Mouse (Mus musculus): ENCODE measurements around the gene Tbx15. TPM values are rescaled to one million over a fixed set of nuclear protein-coding genes. Genes with fewer than 3 reads are reported as not detected.
"Not testable (repeated sequence)": the region's sequence is repeated elsewhere in the genome, so short reads cannot be mapped to it uniquely, and the experiment has no call there.

Gene Tbx15
- polyA plus RNA-seq, 1 experiment, result 2.7 TPM

DNA sequence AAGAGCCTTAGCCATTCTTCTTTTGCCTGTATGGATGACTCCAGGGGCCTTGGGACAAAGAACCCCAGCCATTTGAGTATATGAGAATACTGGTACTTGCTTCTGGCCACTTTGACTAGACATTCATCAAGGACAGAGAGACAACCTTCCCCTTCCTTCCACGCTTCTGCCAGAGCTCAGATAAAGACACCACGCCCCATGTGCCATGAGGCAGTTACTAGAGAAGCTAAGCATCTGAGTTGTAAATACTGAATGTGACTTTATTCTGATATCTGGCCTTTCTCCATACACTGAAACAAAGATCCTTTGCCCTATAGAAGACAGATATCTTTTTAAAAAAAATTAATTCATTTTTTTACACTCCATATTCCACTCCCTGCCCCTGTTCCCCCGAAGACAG lies 39.5 kb downstream of the Tbx15 start:
- Histone ChIP-seq H3K4me1 (ENCODE audit: control insufficient read depth, insufficient read depth, low read length) (no peaks in the 10 kb centered on the region), H3K4me3 (replicated peaks; ENCODE audit: control insufficient read depth, low read depth, low read length) (no peak overlapping the region), H3K27ac (ENCODE audit: control insufficient read depth, insufficient read depth, low read depth, low read length, poor library complexity) (no peak overlapping the region)
- no peak for TF ChIP-seq POLR2A (IDR thresholded peaks at IDR 0.05; ENCODE audit: borderline replicate concordance, control insufficient read depth, low read depth, low read length)
- no peak for TF ChIP-seq CTCF (IDR thresholded peaks at IDR 0.05; ENCODE audit: control insufficient read depth, insufficient read depth, low read length)
- WGBS, result 67% methylated on average over 3 of the region's 3 CpGs

DNA sequence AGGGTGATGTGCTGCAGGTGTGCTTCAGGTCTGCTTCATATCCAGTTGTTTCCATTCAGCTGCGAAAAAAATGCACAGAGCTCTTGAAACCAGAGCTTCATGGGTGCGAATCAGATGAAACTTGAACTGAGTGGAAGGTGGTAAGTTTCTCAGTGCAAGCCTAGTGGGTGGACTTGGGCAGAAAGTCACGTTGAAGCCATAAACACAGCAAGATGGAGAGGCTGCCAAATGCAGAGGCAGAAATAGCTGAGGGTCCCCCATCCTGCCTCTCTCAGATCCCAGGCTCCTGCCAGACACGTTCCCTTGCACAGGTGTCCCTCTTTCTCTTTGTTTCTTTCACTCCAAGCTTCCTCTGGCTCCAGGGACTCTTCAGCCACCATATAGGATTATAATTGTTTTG lies 41.3 kb downstream of the Tbx15 start:
- Histone ChIP-seq H3K27ac (ENCODE audit: control insufficient read depth, insufficient read depth, low read depth, low read length, poor library complexity) (no peak overlapping the region), H3K4me1 (ENCODE audit: control insufficient read depth, insufficient read depth, low read length) (no peaks in the 10 kb centered on the region), H3K4me3 (replicated peaks; ENCODE audit: control insufficient read depth, low read depth, low read length) (no peak overlapping the region)
- WGBS, result 57% methylated on average over 4 of the region's 4 CpGs
- no peak for TF ChIP-seq CTCF (IDR thresholded peaks at IDR 0.05; ENCODE audit: control insufficient read depth, insufficient read depth, low read length)
- TF ChIP-seq POLR2A (IDR thresholded peaks at IDR 0.05; ENCODE audit: borderline replicate concordance, control insufficient read depth, low read depth, low read length), result no peak

DNA sequence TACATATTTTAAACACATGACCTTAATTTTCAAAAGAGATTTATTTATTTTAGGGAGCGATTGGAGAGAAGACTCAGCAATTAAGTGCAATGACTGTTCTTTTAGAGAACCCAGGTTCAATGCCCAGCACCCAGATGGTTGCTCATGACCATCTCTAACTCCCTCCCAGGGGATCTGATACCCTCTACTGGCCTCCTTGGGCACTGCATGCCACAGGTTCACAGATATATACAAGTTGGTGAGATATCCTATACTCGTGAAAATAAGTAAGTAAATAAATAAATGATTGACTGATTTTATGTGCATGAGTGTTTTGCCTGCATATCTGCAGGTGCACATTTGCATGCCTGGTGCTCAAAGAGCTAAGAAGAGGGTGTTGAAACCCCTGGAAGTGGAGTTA lies 48.1 kb downstream of the Tbx15 start:
- Histone ChIP-seq H3K27ac (ENCODE audit: control insufficient read depth, insufficient read depth, low read depth, low read length, poor library complexity) (no peak overlapping the region), H3K4me3 (replicated peaks; ENCODE audit: control insufficient read depth, low read depth, low read length) (no peak overlapping the region), H3K4me1 (ENCODE audit: control insufficient read depth, insufficient read depth, low read length) (no peaks in the 10 kb centered on the region)
- 38% methylated on average over 2 of the region's 2 CpGs for WGBS
- TF ChIP-seq POLR2A (IDR thresholded peaks at IDR 0.05; ENCODE audit: borderline replicate concordance, control insufficient read depth, low read depth, low read length), result no peak
- TF ChIP-seq CTCF (IDR thresholded peaks at IDR 0.05; ENCODE audit: control insufficient read depth, insufficient read depth, low read length), result no peak

DNA sequence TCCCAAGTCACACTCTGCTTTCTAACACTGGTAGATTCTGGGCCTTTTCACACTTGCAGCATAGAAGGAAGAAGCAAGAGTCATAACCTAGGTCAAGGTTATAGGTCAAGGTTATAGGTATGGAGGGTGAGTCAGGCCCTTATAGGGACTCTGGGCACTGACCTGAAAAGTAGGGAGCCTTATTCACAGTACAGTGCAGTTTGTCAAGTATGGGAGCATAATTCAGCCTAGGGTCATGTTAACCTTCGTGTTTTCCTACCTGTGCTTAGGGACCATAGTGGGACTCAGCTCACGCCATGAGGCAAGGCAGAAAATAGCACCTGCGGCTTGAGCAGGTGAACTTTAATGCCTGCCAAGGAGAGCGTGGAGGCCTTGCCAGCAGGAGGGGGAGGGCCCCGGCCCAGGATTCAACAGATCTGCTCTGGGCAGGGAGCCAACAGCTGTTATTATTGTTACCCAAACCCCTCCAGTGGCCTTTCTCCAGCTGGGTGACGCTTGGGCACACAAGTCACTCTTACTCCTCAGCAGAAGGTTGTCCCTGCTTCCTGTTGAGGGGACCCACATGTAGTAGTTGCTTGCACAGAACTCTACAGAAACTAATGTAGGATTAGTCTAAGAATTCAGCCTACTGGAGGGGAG lies 50.0 kb downstream of the Tbx15 start:
- 39% methylated on average over 6 of the region's 6 CpGs for WGBS
- TF ChIP-seq POLR2A (IDR thresholded peaks at IDR 0.05; ENCODE audit: borderline replicate concordance, control insufficient read depth, low read depth, low read length) (no peak), CTCF (IDR thresholded peaks at IDR 0.05; ENCODE audit: control insufficient read depth, insufficient read depth, low read length) (no peak)

DNA sequence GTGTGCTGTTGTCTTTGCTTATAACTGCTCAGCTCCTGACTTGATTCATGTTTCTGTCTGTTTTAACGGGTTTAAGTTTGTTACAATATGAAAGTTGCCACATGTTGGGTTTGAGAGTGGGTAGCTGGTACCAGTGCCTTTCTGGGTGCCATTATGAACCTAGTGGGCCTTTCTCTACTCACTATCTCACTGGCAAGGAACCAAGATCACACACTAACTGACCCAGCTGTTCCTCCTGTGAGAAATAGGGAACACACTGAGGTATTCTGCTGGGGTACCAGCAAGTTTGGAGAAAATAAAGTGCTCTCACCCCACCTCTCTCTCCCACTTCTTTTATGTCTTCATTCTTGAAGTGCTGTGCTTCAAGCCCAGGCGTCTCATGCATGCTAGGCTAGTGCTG lies 50.7 kb downstream of the Tbx15 start:
- TF ChIP-seq CTCF (IDR thresholded peaks at IDR 0.05; ENCODE audit: control insufficient read depth, insufficient read depth, low read length) (no peak), POLR2A (IDR thresholded peaks at IDR 0.05; ENCODE audit: borderline replicate concordance, control insufficient read depth, low read depth, low read length) (no peak)
- WGBS, result 60% methylated on average over 2 of the region's 2 CpGs
- H3K4me1 ChIP-seq (ENCODE audit: control insufficient read depth, insufficient read depth, low read length), result no peaks in the 10 kb centered on the region
- no peak overlapping the region for H3K4me3 ChIP-seq (replicated peaks; ENCODE audit: control insufficient read depth, low read depth, low read length)
- H3K27ac ChIP-seq (ENCODE audit: control insufficient read depth, insufficient read depth, low read depth, low read length, poor library complexity), result no peak overlapping the region

More for the DNA sequence above, 50.0 kb downstream of the Tbx15 start:
- H3K4me3 ChIP-seq (replicated peaks; ENCODE audit: control insufficient read depth, low read depth, low read length), result no peak overlapping the region
- H3K27ac ChIP-seq (ENCODE audit: control insufficient read depth, insufficient read depth, low read depth, low read length, poor library complexity), result no peak overlapping the region
- no peaks in the 10 kb centered on the region for H3K4me1 ChIP-seq (ENCODE audit: control insufficient read depth, insufficient read depth, low read length)

DNA sequence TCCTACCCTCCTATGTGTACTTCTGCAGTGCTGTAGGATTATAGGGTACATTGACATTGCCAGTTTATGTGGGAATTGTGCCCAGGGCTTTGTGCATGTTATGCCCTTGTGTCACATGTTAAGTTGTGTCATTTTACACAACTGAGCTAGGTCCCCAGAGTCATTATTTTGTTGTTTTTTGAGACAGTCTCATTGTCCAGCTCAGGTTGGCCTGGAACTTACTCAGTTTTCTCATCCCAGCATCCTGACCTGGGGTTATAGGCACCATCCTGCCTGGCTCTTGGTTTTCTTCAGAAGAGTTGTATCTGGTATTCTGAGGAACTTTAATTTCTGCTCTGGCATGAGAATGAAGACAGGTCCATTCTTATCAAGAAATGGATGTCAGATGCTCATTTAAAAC lies 51.2 kb downstream of the Tbx15 start:
- Histone ChIP-seq H3K4me1 (ENCODE audit: control insufficient read depth, insufficient read depth, low read length) (no peaks in the 10 kb centered on the region), H3K4me3 (replicated peaks; ENCODE audit: control insufficient read depth, low read depth, low read length) (no peak overlapping the region), H3K27ac (ENCODE audit: control insufficient read depth, insufficient read depth, low read depth, low read length, poor library complexity) (no peak overlapping the region)
- TF ChIP-seq POLR2A (IDR thresholded peaks at IDR 0.05; ENCODE audit: borderline replicate concordance, control insufficient read depth, low read depth, low read length) (no peak), CTCF (IDR thresholded peaks at IDR 0.05; ENCODE audit: control insufficient read depth, insufficient read depth, low read length) (no peak)

DNA sequence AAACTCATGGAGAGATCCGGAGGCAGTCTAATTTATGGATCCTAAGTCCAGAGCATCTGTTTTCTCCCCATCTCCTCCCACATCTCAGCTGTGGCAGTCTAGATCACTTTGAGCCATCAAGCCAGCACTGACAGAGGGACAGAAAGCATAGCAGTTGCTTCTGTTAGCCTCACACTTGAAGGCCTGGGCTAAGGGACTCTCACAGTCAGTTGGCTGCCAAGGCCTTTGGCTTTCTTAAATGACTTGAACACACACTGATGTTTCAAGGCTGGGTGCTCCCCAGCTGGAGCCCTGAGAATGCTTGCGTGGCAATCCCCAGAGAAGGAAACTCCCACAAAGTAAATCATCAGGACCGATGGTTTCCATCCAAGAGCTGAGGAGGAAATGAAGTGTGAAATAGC lies 52.4 kb downstream of the Tbx15 start:
- Histone ChIP-seq H3K4me1 (ENCODE audit: control insufficient read depth, insufficient read depth, low read length) (no peaks in the 10 kb centered on the region), H3K27ac (ENCODE audit: control insufficient read depth, insufficient read depth, low read depth, low read length, poor library complexity) (no peak overlapping the region), H3K4me3 (replicated peaks; ENCODE audit: control insufficient read depth, low read depth, low read length) (no peak overlapping the region)
- 73% methylated on average over 3 of the region's 3 CpGs for WGBS
- TF ChIP-seq CTCF (IDR thresholded peaks at IDR 0.05; ENCODE audit: control insufficient read depth, insufficient read depth, low read length) (no peak), POLR2A (IDR thresholded peaks at IDR 0.05; ENCODE audit: borderline replicate concordance, control insufficient read depth, low read depth, low read length) (no peak)

DNA sequence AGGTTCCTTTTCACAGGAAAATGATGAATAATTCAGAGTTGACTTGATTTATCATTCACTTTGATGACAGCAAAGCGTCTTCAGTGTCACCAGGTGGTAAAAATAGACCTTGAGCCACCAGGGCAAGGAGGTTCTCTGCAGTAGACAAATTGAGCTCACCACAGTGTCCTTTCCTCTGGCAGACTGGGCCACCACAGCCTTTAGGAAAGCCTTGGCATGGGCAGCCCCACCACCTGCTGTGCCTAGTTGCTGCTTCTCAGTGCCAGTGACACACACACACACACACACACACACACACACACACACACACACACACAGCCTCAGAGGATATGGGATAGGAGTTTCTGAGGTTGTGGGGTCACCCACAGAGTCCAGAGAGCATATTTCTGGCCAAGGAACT lies 54.0 kb downstream of the Tbx15 start:
- H3K4me1 ChIP-seq (ENCODE audit: control insufficient read depth, insufficient read depth, low read length); H3K27ac ChIP-seq (ENCODE audit: control insufficient read depth, insufficient read depth, low read depth, low read length, poor library complexity); H3K4me3 ChIP-seq (replicated peaks; ENCODE audit: control insufficient read depth, low read depth, low read length): not testable (repeated sequence)
- 63% methylated on average over 1 of the region's 1 CpGs for WGBS

DNA sequence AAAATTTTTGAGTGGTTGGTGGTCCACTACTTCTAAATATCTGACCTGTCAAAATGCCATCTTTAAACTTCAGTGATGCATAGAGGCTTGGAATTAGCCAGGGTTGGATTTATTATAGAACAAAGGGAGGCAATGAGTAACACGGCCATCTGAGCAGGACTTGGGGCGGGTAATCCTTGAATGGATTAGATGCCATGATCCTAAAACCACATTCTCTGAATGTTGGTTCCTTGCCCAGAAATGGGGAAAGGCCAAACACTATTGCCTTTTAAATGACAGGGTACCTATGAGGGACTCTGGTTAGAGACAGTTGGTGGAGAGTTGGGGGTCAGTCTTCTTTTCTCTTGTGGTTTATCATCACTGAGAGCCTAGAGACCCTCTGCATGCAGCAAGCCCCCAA lies 55.1 kb downstream of the Tbx15 start:
- Histone ChIP-seq H3K4me3 (replicated peaks; ENCODE audit: control insufficient read depth, low read depth, low read length) (no peak overlapping the region), H3K27ac (ENCODE audit: control insufficient read depth, insufficient read depth, low read depth, low read length, poor library complexity) (no peak overlapping the region), H3K4me1 (ENCODE audit: control insufficient read depth, insufficient read depth, low read length) (no peaks in the 10 kb centered on the region)
- 77% methylated on average over 2 of the region's 2 CpGs for WGBS
- TF ChIP-seq CTCF (IDR thresholded peaks at IDR 0.05; ENCODE audit: control insufficient read depth, insufficient read depth, low read length) (no peak), POLR2A (IDR thresholded peaks at IDR 0.05; ENCODE audit: borderline replicate concordance, control insufficient read depth, low read depth, low read length) (no peak)

Data from bone marrow, adult 2 months (tissue).